Mouse (Mus musculus) heart, embryonic 14.5 days (tissue): Measurements from ENCODE around the gene Gm4981. TPM values are rescaled to one million over a fixed set of nuclear protein-coding genes. Genes with fewer than 3 reads are reported as not detected.
"Not testable (repeated sequence)": the region's sequence is repeated elsewhere in the genome, so short reads cannot be mapped to it uniquely, and the experiment has no call there.

Source experiments
- ATAC-seq: fragments of 200-750 bp; cut with Nextera tagmentation; 2 replicates; pipeline ENCODE4 v1.8.0; 2017; ENCODE audit warnings: low read depth, moderate TSS enrichment; ENCODE audit not compliant: insufficient number of reproducible peaks, insufficient read depth, low FRiP score
- H3K27ac ChIP-seq, 2 experiments: fragments of 200-500 bp in 1 of 2; fragments of 300-500 bp in 1 of 2; sonication (generic) in 1 of 2; replicated peaks in 1 of 2; 2 replicates each; pipeline ENCODE4 v1.5.1; 2012 to 2014; ENCODE audit warnings: low read depth in 2 of 2, low read length in 2 of 2, control low read depth in 1 of 2, mild to moderate bottlenecking in 1 of 2, mixed read lengths in 1 of 2; ENCODE audit not compliant: control insufficient read depth in 1 of 2, insufficient read depth in 1 of 2
- H3K27me3 ChIP-seq: fragments of 300-500 bp; sonication (generic); 2 replicates; pipeline ENCODE4 v1.6.1; 2014; ENCODE audit warnings: mild to moderate bottlenecking, low read length, control low read depth; ENCODE audit not compliant: control insufficient read depth, insufficient read depth
- H3K36me3 ChIP-seq: fragments of 300-500 bp; sonication (generic); 2 replicates; pipeline ENCODE4 v1.6.1; 2014; ENCODE audit warnings: mild to moderate bottlenecking, control low read depth, low read length, mixed read lengths; ENCODE audit not compliant: control insufficient read depth, insufficient read depth
- H3K4me1 ChIP-seq, 2 experiments: fragments of 200-500 bp in 1 of 2; fragments of 300-500 bp in 1 of 2; sonication (generic) in 1 of 2; 2 replicates each; pipeline ENCODE4 v1.6.1; 2012 to 2014; ENCODE audit warnings: low read length in 2 of 2, control low read depth in 1 of 2, mixed read lengths in 1 of 2; ENCODE audit not compliant: control insufficient read depth in 2 of 2, insufficient read depth in 2 of 2
- H3K4me2 ChIP-seq: fragments of 300-500 bp; sonication (generic); 2 replicates; pipeline ENCODE4 v1.6.1; 2014; ENCODE audit warnings: mild to moderate bottlenecking, low read length
- H3K4me3 ChIP-seq, 2 experiments: fragments of 200-500 bp in 1 of 2; fragments of 300-500 bp in 1 of 2; sonication (generic) in 1 of 2; 2 replicates each; pipeline ENCODE4 v1.5.1; 2012 to 2014; ENCODE audit warnings: low read length in 2 of 2, mild to moderate bottlenecking in 2 of 2, control low read depth in 1 of 2, low read depth in 1 of 2, moderate library complexity in 1 of 2; ENCODE audit not compliant: control insufficient read depth in 1 of 2, insufficient read depth in 1 of 2
- H3K9ac ChIP-seq: fragments of 300-500 bp; sonication (generic); 2 replicates; pipeline ENCODE4 v1.6.1; 2014; ENCODE audit warnings: mild to moderate bottlenecking, low read length
- H3K9me3 ChIP-seq: fragments of 300-500 bp; sonication (generic); 2 replicates; pipeline ENCODE4 v1.6.1; 2016; ENCODE audit warnings: low read length, control low read depth; ENCODE audit not compliant: control insufficient read depth
- WGBS: fragments of 180-500 bp; shearing (Covaris S2); extraction: QIAGEN DNeasy Blood & Tissue Kit; methylation state at CpG from one replicate; pipeline ENCODE4 v1.1.7; 2014; 5-methylcytosine and 5-hydroxymethylcytosine counted together
- polyA plus RNA-seq: library from polyadenylated mRNA; unstranded; fragments of >200 nt; fragmentation: Nextera tagmentation; extraction: Ambion mirVana; gene quantifications from 2 replicates; pipeline ENCODE4 v1.2.1, GENCODE M21; 2014

Gm4981 gene
- polyA plus RNA-seq, 1 experiment from 2014 or later: not detected

DNA sequence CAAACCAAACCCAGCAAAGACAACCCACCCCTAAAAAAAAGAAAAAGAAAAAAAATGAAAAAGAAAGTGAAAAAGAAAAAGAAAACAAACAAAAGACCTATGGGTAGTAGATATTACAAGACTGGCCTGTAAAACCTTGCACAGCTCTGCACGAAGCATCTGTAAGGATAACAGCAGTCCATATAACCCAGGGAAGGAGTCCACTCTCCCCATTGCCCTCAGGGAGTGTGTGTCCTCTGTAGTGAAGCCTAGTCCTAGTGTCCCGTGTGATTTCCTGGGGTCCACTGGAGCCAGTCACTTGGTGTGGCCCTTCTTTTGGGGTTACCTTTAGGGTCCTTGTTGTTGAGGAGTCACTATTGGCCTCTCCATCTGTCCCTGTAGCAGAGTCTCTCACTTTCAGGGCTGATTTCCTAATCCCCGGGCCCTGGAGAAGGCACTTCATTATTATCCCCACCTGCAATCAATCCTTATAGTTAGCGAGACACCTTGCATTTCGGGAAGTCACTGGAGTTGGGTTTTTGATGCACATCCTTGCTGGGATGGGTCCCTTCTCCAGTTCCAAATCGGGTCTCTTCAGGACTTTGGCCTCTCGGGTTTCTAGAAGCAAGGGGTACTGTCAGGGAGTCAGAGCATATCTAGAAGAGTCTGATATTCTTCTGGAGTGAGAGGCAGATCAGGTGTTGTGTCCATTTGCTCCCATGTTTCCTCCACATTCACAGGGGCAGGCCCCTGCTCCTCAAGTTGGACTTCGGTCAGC, 2.7 kb upstream of the Gm4981 start:
- H3K27me3 ChIP-seq, H3K9ac ChIP-seq, H3K4me3 ChIP-seq, H3K4me1 ChIP-seq, H3K27ac ChIP-seq, H3K9me3 ChIP-seq, H3K36me3 ChIP-seq, H3K4me2 ChIP-seq: not testable (repeated sequence)
- 70% methylated on average over 7 of the region's 8 CpGs for WGBS
- ATAC-seq: peak; percentile 80

- H3K9me3 ChIP-seq: peaks cover 21% of the 10 kb centered on the region
- H3K9ac ChIP-seq, H3K36me3 ChIP-seq, ATAC-seq, H3K4me2 ChIP-seq, H3K4me1 ChIP-seq, H3K27me3 ChIP-seq, H3K4me3 ChIP-seq, H3K27ac ChIP-seq: not testable (repeated sequence)
- WGBS: 70% methylated on average over 4 of the region's 4 CpGs
These were observed 1.5 kb downstream of the Gm4981 start for GRCm38 (mm10) chr10:58234985-58235384.

DNA sequence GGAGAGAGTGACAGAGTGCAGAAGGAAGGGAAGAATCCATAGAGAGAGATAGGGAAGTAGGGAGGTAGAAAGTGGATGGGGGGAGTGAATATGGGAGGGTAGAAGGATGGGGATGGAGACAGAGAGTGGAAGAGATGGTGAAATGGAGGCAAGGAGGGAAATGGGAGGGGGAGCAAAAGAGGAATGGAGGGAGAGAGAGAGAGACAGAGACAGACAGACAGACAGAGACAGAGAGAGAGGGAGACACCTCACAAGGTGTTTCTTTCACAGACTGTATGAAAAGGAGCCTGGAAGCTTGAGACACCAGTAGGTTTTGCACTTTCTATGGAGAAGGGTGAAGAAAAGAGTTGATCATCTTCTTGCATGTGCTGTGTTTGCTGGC, 2.8 kb downstream of the Gm4981 start:
- H3K4me1 ChIP-seq, H3K9ac ChIP-seq, H3K27me3 ChIP-seq, H3K4me2 ChIP-seq, H3K36me3 ChIP-seq, H3K4me3 ChIP-seq, H3K27ac ChIP-seq, ATAC-seq: not testable (repeated sequence)
- H3K9me3 ChIP-seq: peaks cover 18% of the 10 kb centered on the region

DNA sequence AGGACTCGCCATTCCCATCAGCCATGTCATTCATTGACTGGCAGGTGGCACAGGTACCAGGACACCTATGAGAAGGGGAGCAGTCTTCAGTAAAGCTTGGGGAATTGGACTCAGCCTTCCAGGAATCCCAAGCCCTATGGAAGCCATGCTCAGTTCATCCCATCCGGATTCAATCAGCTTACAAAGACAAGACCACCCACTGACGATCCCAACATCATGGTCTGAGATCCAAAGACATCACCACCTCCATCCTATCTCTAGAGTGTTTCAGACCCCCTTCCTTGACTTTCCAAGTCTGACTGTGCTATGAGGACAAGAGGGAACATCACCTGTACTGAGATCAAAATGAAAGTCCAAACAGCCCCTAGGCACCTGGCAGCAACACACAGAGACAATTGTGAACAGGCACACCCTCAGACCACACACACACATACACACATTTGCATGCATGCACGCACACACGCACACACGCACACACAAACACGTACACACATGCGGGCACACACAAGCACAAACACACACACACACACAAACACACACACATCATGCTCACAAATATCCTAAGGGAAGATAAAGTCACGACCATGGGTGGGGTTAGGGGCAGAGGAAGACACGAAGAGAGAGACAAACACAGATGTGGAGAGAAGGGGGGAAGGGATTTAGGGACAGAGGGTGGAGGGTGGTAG, 3.3 kb downstream of the Gm4981 start:
- H3K4me3 ChIP-seq, H3K4me2 ChIP-seq, H3K36me3 ChIP-seq, H3K27me3 ChIP-seq, H3K27ac ChIP-seq, H3K4me1 ChIP-seq, H3K9ac ChIP-seq: not testable (repeated sequence)
- peak; percentile 39 for ATAC-seq
- 67% methylated on average over 9 of the region's 10 CpGs for WGBS
- H3K9me3 ChIP-seq: peaks cover 18% of the 10 kb centered on the region

- 63% methylated on average over 4 of the region's 8 CpGs for WGBS
- H3K27me3 ChIP-seq, H3K27ac ChIP-seq, H3K9ac ChIP-seq, H3K4me3 ChIP-seq, H3K36me3 ChIP-seq, H3K4me2 ChIP-seq, H3K4me1 ChIP-seq: not testable (repeated sequence)
- ATAC-seq: peak; percentile 45
- peaks cover 18% of the 10 kb centered on the region for H3K9me3 ChIP-seq
These were observed 3.9 kb downstream of the Gm4981 start, which contains the start of gene Duxf3 for GRCm38 (mm10) chr10:58232641-58232969. Gene Duxf3, minus strand, starts transcription at chr10:58232675.

DNA sequence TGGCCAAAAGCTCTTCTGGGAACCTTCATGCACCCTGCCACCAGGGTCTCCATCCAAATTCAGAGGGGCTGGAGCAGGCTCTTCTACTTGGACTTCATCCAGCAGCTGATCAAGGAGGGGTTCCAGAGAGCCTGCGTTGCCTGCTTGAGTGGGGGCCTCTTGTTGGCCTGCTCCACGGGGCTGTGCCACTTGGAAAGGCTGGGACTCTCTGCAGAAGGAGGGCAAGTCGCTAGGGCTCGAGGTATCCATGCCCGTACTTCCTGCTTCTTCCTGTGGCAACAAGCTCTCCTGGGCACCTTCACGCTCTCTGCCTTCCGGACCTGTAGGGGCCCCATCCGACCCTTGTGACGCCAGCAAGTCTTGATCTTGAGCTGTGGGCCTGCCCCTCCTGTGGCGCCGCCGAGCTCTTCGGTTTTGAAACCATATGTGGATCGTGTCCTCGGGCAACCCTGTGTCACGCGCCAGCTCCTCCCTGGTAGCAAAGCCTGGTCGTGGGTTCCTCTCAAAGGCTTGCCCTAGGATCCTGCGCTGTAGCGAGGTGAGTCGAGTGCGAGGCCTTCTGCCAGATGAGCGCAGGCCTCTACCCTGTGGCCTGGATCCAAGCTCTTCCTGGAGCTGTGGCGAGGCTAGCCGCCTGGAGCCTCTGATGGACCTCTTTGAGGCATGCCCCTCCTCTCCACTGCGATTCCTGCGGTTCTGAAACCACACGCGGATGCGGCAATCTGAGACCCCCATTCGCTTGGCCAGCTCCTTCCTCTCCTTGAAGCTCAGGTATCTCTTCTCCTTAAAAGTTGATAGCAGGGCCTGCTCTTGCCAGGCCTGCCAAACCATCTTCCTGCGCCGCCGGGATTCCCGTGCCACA, 4.5 kb downstream of the Gm4981 start:
- H3K4me2 ChIP-seq: not testable (repeated sequence)
- ATAC-seq: peak; percentile 83
- WGBS: 82% methylated on average over 30 of the region's 35 CpGs

DNA sequence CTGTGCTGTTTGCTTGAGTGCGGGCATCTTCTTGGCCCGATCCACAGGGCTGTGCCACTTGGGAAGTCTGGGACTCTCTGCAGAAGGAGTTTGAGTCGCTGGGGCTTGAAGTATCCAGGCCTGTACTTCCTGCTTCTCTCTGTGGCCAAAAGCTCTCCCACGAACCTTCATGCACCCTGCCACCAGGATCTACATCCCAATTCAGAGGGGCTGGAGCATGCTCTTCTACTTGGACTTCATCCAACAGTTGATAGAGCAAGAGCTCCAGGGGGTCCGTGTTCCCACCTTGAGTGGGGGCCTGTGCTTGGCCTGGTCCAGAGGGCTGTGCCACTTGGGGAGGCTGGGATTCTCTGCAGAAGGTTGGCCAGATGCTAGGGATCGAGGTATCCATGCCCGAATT, 5.4 kb downstream of the Gm4981 start:
- not testable (repeated sequence) for H3K9ac ChIP-seq, H3K4me1 ChIP-seq, H3K27ac ChIP-seq, H3K4me3 ChIP-seq, H3K36me3 ChIP-seq, H3K27me3 ChIP-seq, H3K4me2 ChIP-seq
- H3K9me3 ChIP-seq: peaks cover 14% of the 10 kb centered on the region
- ATAC-seq: peak; percentile 49
- WGBS: 76% methylated on average over 5 of the region's 7 CpGs

More for the DNA sequence above, 4.5 kb downstream of the Gm4981 start:
- H3K36me3 ChIP-seq, H3K4me1 ChIP-seq, H3K4me3 ChIP-seq, H3K27ac ChIP-seq, H3K27me3 ChIP-seq, H3K9ac ChIP-seq: not testable (repeated sequence)
- peaks cover 18% of the 10 kb centered on the region for H3K9me3 ChIP-seq
